22 mouse cellular contexts compared by ENCODE assay signal in genomic region chr9:111352646-111353045, GRCm38 (mm10). TPM values are rescaled to one million over a fixed set of nuclear protein-coding genes. Genes with fewer than 3 reads are reported as not detected.
DNase-seq lines count a peak whose midpoint lies in the region; ATAC-seq and TF ChIP-seq lines count a peak whose summit lies in the region.
"Had no signal": no experiment of that assay in that cellular context is flagged by ENCODE, and none has a peak within 500 bp of the region (broad histone marks: within the 10 kb centered on the region; RNA-seq: fewer than 3 reads in every experiment).

No protein-coding gene starts in this region.

- H3K4me3 ChIP-seq in hindbrain, embryonic 15.5 days, result no peak overlapping the region
- no peak overlapping the region for H3K4me3 ChIP-seq in hindbrain, embryonic 10.5 days
- peak overlapping the region; percentile 15; the same call in 1 of the 2 replicates for H3K4me3 ChIP-seq in midbrain, postnatal 0 days (ENCODE audit: low read depth, low read length)
- H3K4me3 ChIP-seq in heart, embryonic 10.5 days, result no peak overlapping the region
- H3K4me3 ChIP-seq: embryonic facial prominence, embryonic 15.5 days; gastrocnemius, adult 2 months; limb, embryonic 15.5 days; liver, embryonic 15.5 days; stomach, embryonic 15.5 days had no signal

- peak; percentile 79 for DNase-seq in adrenal gland, adult 2 months
- no peak for DNase-seq in adrenal gland, adult 18-20 months (ENCODE audit: low spot score in 2 of 2)
- DNase-seq in hindbrain, embryonic 10.5 days (ENCODE audit: low spot score), result no peak
- DNase-seq in adrenal gland, postnatal 25 days, result peak; percentile 55
- no peak for DNase-seq in midbrain, postnatal 0 days (ENCODE audit: low spot score)
- no peak for DNase-seq in heart, embryonic 10.5 days (ENCODE audit: low spot score)
- DNase-seq: cerebellum, adult 11-12 months; cerebellum, postnatal 25 days; gastrocnemius, adult 2 months; heart, postnatal 36 days; kidney, adult 2 months; kidney, postnatal 10 days; right cerebral cortex, postnatal 25 days had no signal

- 75% methylated on average over 3 of the region's 3 CpGs for WGBS in hindbrain, embryonic 15.5 days
- WGBS in hindbrain, embryonic 10.5 days, result 84% methylated on average over 3 of the region's 3 CpGs
- WGBS in midbrain, postnatal 0 days, result 67% methylated on average over 3 of the region's 3 CpGs
- 75% methylated on average over 3 of the region's 3 CpGs for WGBS in heart, embryonic 10.5 days

- no peaks in the 10 kb centered on the region for H3K36me3 ChIP-seq in hindbrain, embryonic 15.5 days
- H3K36me3 ChIP-seq in hindbrain, embryonic 10.5 days, result no peaks in the 10 kb centered on the region
- H3K36me3 ChIP-seq in midbrain, postnatal 0 days (ENCODE audit: insufficient read depth, low read length), result peaks cover 16% of the 10 kb centered on the region; the same call in 1 of the 2 replicates
- H3K36me3 ChIP-seq in heart, embryonic 10.5 days, result no peaks in the 10 kb centered on the region
- H3K36me3 ChIP-seq: embryonic facial prominence, embryonic 15.5 days; limb, embryonic 15.5 days; liver, embryonic 15.5 days; stomach, embryonic 15.5 days had no signal

- ATAC-seq in hindbrain, embryonic 15.5 days (ENCODE audit: low FRiP score, low read depth), result no peak
- no peak for ATAC-seq in midbrain, postnatal 0 days (ENCODE audit: low FRiP score)
- ATAC-seq: CD4-positive, CD25-positive, alpha-beta regulatory T cell, adult 4 months; inflammation-experienced regulatory T-cells, adult 6 months; lung, postnatal 0 days; Patski had no signal

- H3K4me2 ChIP-seq in hindbrain, embryonic 15.5 days, result peak overlapping the region; percentile 43
- peak overlapping the region; percentile 37 for H3K4me2 ChIP-seq in midbrain, postnatal 0 days (ENCODE audit: low read depth, low read length, poor library complexity, severe bottlenecking)
- H3K4me2 ChIP-seq: embryonic facial prominence, embryonic 15.5 days; limb, embryonic 15.5 days; liver, embryonic 15.5 days; stomach, embryonic 15.5 days had no signal

- H3K9ac ChIP-seq in hindbrain, embryonic 15.5 days, result no peak overlapping the region
- H3K9ac ChIP-seq in midbrain, postnatal 0 days (replicated peaks; ENCODE audit: low read length, poor library complexity, severe bottlenecking), result no peak overlapping the region
- H3K9ac ChIP-seq: embryonic facial prominence, embryonic 15.5 days; limb, embryonic 15.5 days; liver, embryonic 15.5 days; stomach, embryonic 15.5 days had no signal

- H3K27ac ChIP-seq in hindbrain, embryonic 15.5 days (replicated peaks), result no peak overlapping the region
- no peak overlapping the region for H3K27ac ChIP-seq in hindbrain, embryonic 10.5 days
- no peak overlapping the region for H3K27ac ChIP-seq in midbrain, postnatal 0 days (ENCODE audit: low read depth, low read length)
- no peak overlapping the region for H3K27ac ChIP-seq in heart, embryonic 10.5 days
- H3K27ac ChIP-seq: embryonic facial prominence, embryonic 15.5 days; gastrocnemius, adult 2 months; limb, embryonic 15.5 days; liver, embryonic 15.5 days; stomach, embryonic 15.5 days had no signal

- H3K4me1 ChIP-seq in hindbrain, embryonic 15.5 days (replicated peaks), result peaks cover 16% of the 10 kb centered on the region
- peaks cover 13% of the 10 kb centered on the region for H3K4me1 ChIP-seq in hindbrain, embryonic 10.5 days (replicated peaks)
- peaks cover 8% of the 10 kb centered on the region; the same call in 1 of the 2 replicates for H3K4me1 ChIP-seq in midbrain, postnatal 0 days (ENCODE audit: insufficient read depth, low read length)
- H3K4me1 ChIP-seq in heart, embryonic 10.5 days, result peaks cover 8% of the 10 kb centered on the region
- H3K4me1 ChIP-seq: embryonic facial prominence, embryonic 15.5 days; limb, embryonic 15.5 days; liver, embryonic 15.5 days; stomach, embryonic 15.5 days had no signal

- TF ChIP-seq CTCF in midbrain, postnatal 0 days (IDR thresholded peaks at IDR 0.05), result no peak

- no peaks in the 10 kb centered on the region for H3K9me3 ChIP-seq in hindbrain, embryonic 15.5 days
- H3K9me3 ChIP-seq in hindbrain, embryonic 10.5 days, result no peaks in the 10 kb centered on the region
- no peaks in the 10 kb centered on the region for H3K9me3 ChIP-seq in midbrain, postnatal 0 days (ENCODE audit: low read length)
- no peaks in the 10 kb centered on the region for H3K9me3 ChIP-seq in heart, embryonic 10.5 days
- H3K9me3 ChIP-seq: embryonic facial prominence, embryonic 15.5 days; limb, embryonic 15.5 days; liver, embryonic 15.5 days; stomach, embryonic 15.5 days had no signal

- no peaks in the 10 kb centered on the region for H3K27me3 ChIP-seq in hindbrain, embryonic 15.5 days
- H3K27me3 ChIP-seq in hindbrain, embryonic 10.5 days (ENCODE audit: insufficient read depth, poor library complexity, severe bottlenecking), result no peaks in the 10 kb centered on the region
- H3K27me3 ChIP-seq in midbrain, postnatal 0 days (ENCODE audit: insufficient read depth, low read length), result no peaks in the 10 kb centered on the region
- H3K27me3 ChIP-seq in heart, embryonic 10.5 days (ENCODE audit: insufficient read depth, poor library complexity, severe bottlenecking), result no peaks in the 10 kb centered on the region
- H3K27me3 ChIP-seq: embryonic facial prominence, embryonic 15.5 days; limb, embryonic 15.5 days; liver, embryonic 15.5 days; Patski; stomach, embryonic 15.5 days had no signal

RNA-seq across cellular contexts. Expression of gene Trank1, which starts 41.1 kb away (rescaled TPM):
- 10 to 100 TPM; 37.5 to 84.7 TPM for total RNA-seq in adrenal gland, adult 2 months (2021)
- 51.5 and 57.8 TPM in 2 replicates for polyA plus RNA-seq in adrenal gland, adult 2 months (2012; rRNA removed)
- total RNA-seq in adrenal gland, adult 18-20 months (2021), result 100 to 1,000 TPM in 1 of 2 experiments, 10 to 100 TPM in 1; 47.6 to 122 TPM
- 10.7 and 11.0 TPM in 2 replicates for polyA plus RNA-seq in hindbrain, embryonic 15.5 days (2015; fragmentation: Nextera tagmentation; extraction: Ambion mirVana)
- polyA plus RNA-seq in hindbrain, embryonic 10.5 days (2016; fragmentation: Nextera tagmentation; extraction: Ambion mirVana), result 0.05 and 0.20 TPM in 2 replicates
- total RNA-seq in adrenal gland, postnatal 25 days (2021), result 69.1 and 74.9 TPM in 2 replicates
- 55.7 and 103 TPM in 2 replicates for total RNA-seq in midbrain, postnatal 0 days (2014; rRNA removed)
- 17.6 and 21.9 TPM in 2 replicates for polyA plus RNA-seq in midbrain, postnatal 0 days (2015; fragmentation: Nextera tagmentation; extraction: Ambion mirVana)
- 0.08 and 0.21 TPM in 2 replicates for polyA plus RNA-seq in heart, embryonic 10.5 days (2016; fragmentation: Nextera tagmentation; extraction: Ambion mirVana)
- total RNA-seq: gastrocnemius, adult 2 months; heart, postnatal 36 days had no signal
- polyA plus RNA-seq: CD4-positive, CD25-positive, alpha-beta regulatory T cell, adult 4 months; inflammation-experienced regulatory T-cells, adult 6 months had no signal

Comparison
In these comparisons a context has a peak if more than half of its experiments do, and no peak if none do; other contexts are left out.
1. DNase-seq: peak in adrenal gland, adult 2 months (single experiment) and adrenal gland, postnatal 25 days (single experiment); none in adrenal gland, adult 18-20 months (0 of 2), hindbrain, embryonic 10.5 days (single experiment), midbrain, postnatal 0 days (single experiment) and heart, embryonic 10.5 days (single experiment).